Mouse (Mus musculus) lung, adult 2 months (tissue): ENCODE data around the gene Gm10985. TPM values are rescaled to one million over a fixed set of nuclear protein-coding genes. Genes with fewer than 3 reads are reported as not detected.

Source experiments
- DNase-seq: peaks from one replicate; pipeline ENCODE4 v3.0.0; 2022
- H3K4me1 ChIP-seq: fragments of 200-500 bp; 2 replicates; pipeline ENCODE4 v1.6.1; 2011; ENCODE audit warnings: low read length; ENCODE audit not compliant: control insufficient read depth, insufficient read depth
- H3K4me3 ChIP-seq: fragments of 200-500 bp; replicated peaks from 2 replicates; pipeline ENCODE3; 2011; ENCODE audit warnings: low read depth, mild to moderate bottlenecking, control low read depth, low read length; ENCODE audit errors: extremely low read depth
- CTCF ChIP-seq: fragments of 200-500 bp; IDR thresholded peaks from 2 replicates; pipeline ENCODE4 v1.5.1; 2011; ENCODE audit warnings: mild to moderate bottlenecking, low read length, control low read depth; ENCODE audit not compliant: insufficient read depth
- POLR2A ChIP-seq: fragments of 200-500 bp; IDR thresholded peaks from 2 replicates; pipeline ENCODE4 v1.6.1; 2011; ENCODE audit warnings: low read depth, mild to moderate bottlenecking, control low read depth, low read length, borderline replicate concordance; ENCODE audit errors: extremely low read depth
- WGBS: fragments of 180-500 bp; shearing (Covaris S2); methylation state at CpG from one replicate; pipeline ENCODE4 v1.1.7; 2018; 5-methylcytosine and 5-hydroxymethylcytosine counted together
- polyA plus RNA-seq: library from polyadenylated mRNA; depleted of rRNA; stranded (reverse); fragments of >200 nt; gene quantifications from 2 replicates; pipeline ENCODE4 v1.2.3, GENCODE M21; 2012; rRNA removed

Gm10985 gene
- polyA plus RNA-seq, 1 experiment, result not detected

GRCm38 (mm10) chr3:53863383-53864220, 18.7 kb downstream of the Gm10985 start, which contains the start of gene Ufm1:
Gene Ufm1 (minus strand): TSS chr3:53863830.
- DNase-seq, result peak; percentile 84
- TF ChIP-seq CTCF (no peak), POLR2A (peak; percentile 58; the same call in 1 of the 2 replicates)
- Histone ChIP-seq H3K4me3 (peak within 1 kb of the TSS; percentile 83), H3K4me1 (peaks cover 7% of the 10 kb centered on the region; the same call in 1 of the 2 replicates)
- under 1% methylated on average over 58 of the region's 58 CpGs for WGBS

GRCm38 (mm10) chr3:53868212-53868611, 23.3 kb downstream of the Gm10985 start:
- no peak for TF ChIP-seq CTCF
- TF ChIP-seq POLR2A, result no peak
- H3K4me3 ChIP-seq, result no peak overlapping the region
- DNase-seq, result no peak
- 74% methylated on average over 4 of the region's 4 CpGs for WGBS
- no peaks in the 10 kb centered on the region for H3K4me1 ChIP-seq

- no peak for TF ChIP-seq POLR2A
- TF ChIP-seq CTCF, result no peak
- DNase-seq, result no peak
- H3K4me3 ChIP-seq, result no peak overlapping the region
- 19% methylated on average over 1 of the region's 1 CpGs for WGBS
- H3K4me1 ChIP-seq, result no peaks in the 10 kb centered on the region
These were observed 24.4 kb downstream of the Gm10985 start for GRCm38 (mm10) chr3:53869263-53869662.

GRCm38 (mm10) chr3:53870482-53870881, 25.6 kb downstream of the Gm10985 start:
- H3K4me1 ChIP-seq, result no peaks in the 10 kb centered on the region
- WGBS, result 70% methylated on average over 6 of the region's 6 CpGs
- DNase-seq, result no peak
- H3K4me3 ChIP-seq, result no peak overlapping the region
- no peak for TF ChIP-seq CTCF
- TF ChIP-seq POLR2A, result no peak

GRCm38 (mm10) chr3:53871596-53871995, 26.7 kb downstream of the Gm10985 start:
- DNase-seq, result no peak
- 87% methylated on average over 1 of the region's 1 CpGs for WGBS
- Histone ChIP-seq H3K4me1 (no peaks in the 10 kb centered on the region), H3K4me3 (no peak overlapping the region)
- no peak for TF ChIP-seq CTCF
- TF ChIP-seq POLR2A, result no peak

- TF ChIP-seq CTCF (no peak), POLR2A (no peak)
- Histone ChIP-seq H3K4me1 (no peaks in the 10 kb centered on the region), H3K4me3 (no peak overlapping the region)
- 74% methylated on average over 12 of the region's 12 CpGs for whole genome bisulfite sequencing
- DNase-seq, result no peak
These were observed 46.0 kb downstream of the Gm10985 start for GRCm38 (mm10) chr3:53890619-53891540.

Other genes with a start within 250 kb of the Gm10985 start
- 1.0 and 1.1 TPM in 2 replicates for gene Frem2, start 187.7 kb upstream of the Gm10985 start, polyA plus RNA-seq
- gene Ufm1, start 18.7 kb downstream of the Gm10985 start, polyA plus RNA-seq, result 3.4 and 7.7 TPM in 2 replicates